Mouse (Mus musculus) midbrain, embryonic 16.5 days (tissue): ENCODE measurements around the gene Zfp37. TPM values are rescaled to one million over a fixed set of nuclear protein-coding genes. Genes with fewer than 3 reads are reported as not detected.
"Not testable (repeated sequence)": the region's sequence is repeated elsewhere in the genome, so short reads cannot be mapped to it uniquely, and the experiment has no call there.

ENCODE experiments used
- ATAC-seq: fragments of 200-750 bp; cut with Nextera tagmentation; 2 replicates; pipeline ENCODE4 v1.8.0; 2017; ENCODE audit warnings: moderate TSS enrichment
- H3K27ac ChIP-seq: fragments of 300-500 bp; sonication (generic); 2 replicates; pipeline ENCODE4 v1.5.1; 2014; ENCODE audit warnings: mild to moderate bottlenecking, low read length, mixed read lengths
- H3K27me3 ChIP-seq: fragments of 300-500 bp; sonication (generic); 2 replicates; pipeline ENCODE4 v1.6.1; 2014; ENCODE audit warnings: low read depth, low read length, mixed read lengths; ENCODE audit not compliant: control insufficient read depth, insufficient read depth
- H3K36me3 ChIP-seq: fragments of 300-500 bp; sonication (generic); 2 replicates; pipeline ENCODE4 v1.6.1; 2014; ENCODE audit warnings: mild to moderate bottlenecking, low read length, moderate library complexity, mixed read lengths; ENCODE audit not compliant: control insufficient read depth, insufficient read depth
- H3K4me1 ChIP-seq: fragments of 300-500 bp; sonication (generic); 2 replicates; pipeline ENCODE4 v1.6.1; 2014; ENCODE audit warnings: mild to moderate bottlenecking, low read length, mixed read lengths; ENCODE audit not compliant: control insufficient read depth, insufficient read depth
- H3K4me2 ChIP-seq: fragments of 300-500 bp; sonication (generic); 2 replicates; pipeline ENCODE4 v1.6.1; 2014; ENCODE audit warnings: mild to moderate bottlenecking, low read length, mixed read lengths
- H3K4me3 ChIP-seq: fragments of 300-500 bp; sonication (generic); 2 replicates; pipeline ENCODE4 v1.5.1; 2014; ENCODE audit warnings: low read depth, mild to moderate bottlenecking, low read length, moderate library complexity, mixed read lengths
- H3K9ac ChIP-seq: fragments of 300-500 bp; sonication (generic); 2 replicates; pipeline ENCODE4 v1.6.1; 2014; ENCODE audit warnings: low read depth, low read length, mixed read lengths
- H3K9me3 ChIP-seq: fragments of 300-500 bp; sonication (generic); replicated peaks from 2 replicates; pipeline ENCODE4 v1.6.1; 2014; ENCODE audit warnings: mild to moderate bottlenecking, low read length, mixed read lengths; ENCODE audit not compliant: control insufficient read depth, poor library complexity, severe bottlenecking
- WGBS: fragments of 180-500 bp; shearing (Covaris S2); extraction: QIAGEN DNeasy Blood & Tissue Kit; methylation state at CpG from one replicate; pipeline ENCODE4 v1.1.7; 2014; 5-methylcytosine and 5-hydroxymethylcytosine counted together
- polyA plus RNA-seq: library from polyadenylated mRNA; unstranded; fragments of >200 nt; fragmentation: Nextera tagmentation; extraction: Ambion mirVana; gene quantifications from 2 replicates; pipeline ENCODE4 v1.2.1, GENCODE M21; 2015

Zfp37 gene
- polyA plus RNA-seq, result 35.9 and 37.2 TPM in 2 replicates

DNA sequence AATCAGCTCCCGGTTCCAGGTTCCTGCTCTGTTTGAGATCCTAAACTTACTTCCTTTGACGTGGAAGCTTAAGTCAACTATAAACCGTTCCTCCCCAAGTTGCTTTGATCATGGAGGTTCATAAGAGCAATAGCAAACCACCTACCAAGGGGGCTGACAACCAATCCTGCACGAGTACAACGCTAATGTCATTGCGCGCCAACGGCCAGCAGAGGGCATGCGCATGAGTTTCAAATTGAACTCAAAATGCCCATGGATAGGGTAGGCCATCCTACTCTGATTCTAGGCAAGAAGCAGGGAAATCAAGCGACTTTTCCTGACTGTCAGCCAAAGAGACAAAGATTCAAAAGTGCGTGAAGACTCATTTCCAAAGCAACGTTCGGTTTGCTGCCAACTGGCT is at the start of gene Zfp37:
Zfp37 (minus strand) TSS at position 279 of the 400 bp plus-strand sequence.
- no peak for ATAC-seq
- WGBS, result 76% methylated on average over 13 of the region's 13 CpGs
- no peaks in the 10 kb centered on the region for H3K4me1 ChIP-seq
- H3K27ac ChIP-seq, result no peak within 1 kb of the TSS
- no peaks in the 10 kb centered on the region for H3K9me3 ChIP-seq
- no peaks in the 10 kb centered on the region for H3K27me3 ChIP-seq
- H3K4me3 ChIP-seq, result no peak within 1 kb of the TSS
- no peaks in the 10 kb centered on the region for H3K36me3 ChIP-seq
- H3K9ac ChIP-seq, result no peak within 1 kb of the TSS
- H3K4me2 ChIP-seq, result no peak within 1 kb of the TSS

DNA sequence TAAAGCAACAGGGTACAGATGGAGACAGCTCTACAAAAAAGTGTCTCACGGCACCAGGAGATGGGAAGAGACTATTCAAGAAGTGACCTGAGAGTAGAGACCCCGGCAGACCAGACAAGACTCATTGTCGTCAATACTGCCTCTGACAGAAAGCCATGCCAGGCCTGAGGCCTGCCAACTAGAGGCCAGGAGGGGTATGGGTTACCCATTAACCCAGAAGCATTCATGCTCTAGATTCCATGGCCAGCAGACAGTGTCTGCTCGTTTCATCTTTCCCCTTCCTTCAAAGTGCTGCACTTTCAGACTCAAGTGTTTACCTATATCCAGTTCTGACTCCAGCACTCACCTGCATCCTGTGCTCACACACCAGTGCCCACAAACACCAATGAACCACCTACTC is 47.2 kb upstream of the Zfp37 start:
- 82% methylated on average over 4 of the region's 4 CpGs for WGBS

DNA sequence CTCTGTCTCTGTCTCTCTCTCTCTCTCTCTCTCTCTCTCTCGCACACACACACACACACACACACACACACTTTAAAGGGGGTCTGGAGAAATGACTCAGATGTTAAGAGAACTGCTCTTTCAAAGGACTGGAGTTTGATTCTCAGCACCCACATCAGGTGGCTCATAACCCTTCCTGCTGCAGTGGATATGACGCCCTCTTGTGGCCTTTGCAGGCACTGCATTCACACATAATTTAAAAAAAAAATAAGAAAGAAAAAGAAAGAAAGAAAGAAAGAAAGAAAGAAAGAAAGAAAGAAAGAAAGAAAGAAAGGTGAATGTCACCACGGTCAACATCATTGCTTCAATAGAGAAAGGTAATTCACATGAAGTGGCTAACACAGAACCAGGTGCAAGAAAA is 46.4 kb upstream of the Zfp37 start:
- no peak overlapping the region for H3K4me3 ChIP-seq

More for the DNA sequence above, 47.2 kb upstream of the Zfp37 start:
- H3K4me2 ChIP-seq, result no peak overlapping the region
- H3K9ac ChIP-seq, result no peak overlapping the region
- H3K4me3 ChIP-seq, result no peak overlapping the region
- H3K9me3 ChIP-seq, result no peaks in the 10 kb centered on the region
- H3K27me3 ChIP-seq, result no peaks in the 10 kb centered on the region
- H3K4me1 ChIP-seq, result no peaks in the 10 kb centered on the region
- H3K36me3 ChIP-seq, result no peaks in the 10 kb centered on the region
- H3K27ac ChIP-seq, result no peak overlapping the region
- ATAC-seq, result no peak

DNA sequence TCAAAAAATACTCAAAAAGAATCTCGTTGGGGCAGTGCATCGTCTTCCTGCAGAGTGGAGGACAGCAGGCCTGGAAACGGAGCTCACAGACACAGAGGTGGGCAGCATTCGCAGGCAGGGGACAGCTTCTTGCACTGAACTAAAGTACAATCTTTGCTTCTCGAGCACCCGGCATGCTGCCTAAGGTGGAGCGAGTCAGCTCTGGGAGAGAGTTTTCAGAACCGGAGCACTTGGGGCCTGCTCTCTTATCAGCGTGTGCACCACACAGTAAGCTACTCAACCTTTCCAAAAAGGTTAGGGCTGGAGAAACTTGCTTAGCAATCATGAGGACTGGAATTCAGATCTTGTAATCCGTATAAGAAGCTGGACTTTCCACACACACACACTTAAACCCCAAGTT is 45.8 kb upstream of the Zfp37 start:
- H3K9ac ChIP-seq, result no peak overlapping the region
- H3K36me3 ChIP-seq, result no peaks in the 10 kb centered on the region
- no peak overlapping the region for H3K4me3 ChIP-seq
- H3K9me3 ChIP-seq, result no peaks in the 10 kb centered on the region
- no peak overlapping the region for H3K4me2 ChIP-seq
- H3K27me3 ChIP-seq, result no peaks in the 10 kb centered on the region
- H3K27ac ChIP-seq, result no peak overlapping the region
- WGBS, result 87% methylated on average over 10 of the region's 10 CpGs
- no peak for ATAC-seq
- no peaks in the 10 kb centered on the region for H3K4me1 ChIP-seq

More for the DNA sequence above, 46.4 kb upstream of the Zfp37 start:
- Histone ChIP-seq H3K9ac (no peak overlapping the region), H3K4me2 (no peak overlapping the region), H3K36me3 (no peaks in the 10 kb centered on the region), H3K9me3 (no peaks in the 10 kb centered on the region), H3K27me3 (no peaks in the 10 kb centered on the region), H3K4me1 (no peaks in the 10 kb centered on the region), H3K27ac (no peak overlapping the region)
- 70% methylated on average over 3 of the region's 3 CpGs for WGBS
- no peak for ATAC-seq

DNA sequence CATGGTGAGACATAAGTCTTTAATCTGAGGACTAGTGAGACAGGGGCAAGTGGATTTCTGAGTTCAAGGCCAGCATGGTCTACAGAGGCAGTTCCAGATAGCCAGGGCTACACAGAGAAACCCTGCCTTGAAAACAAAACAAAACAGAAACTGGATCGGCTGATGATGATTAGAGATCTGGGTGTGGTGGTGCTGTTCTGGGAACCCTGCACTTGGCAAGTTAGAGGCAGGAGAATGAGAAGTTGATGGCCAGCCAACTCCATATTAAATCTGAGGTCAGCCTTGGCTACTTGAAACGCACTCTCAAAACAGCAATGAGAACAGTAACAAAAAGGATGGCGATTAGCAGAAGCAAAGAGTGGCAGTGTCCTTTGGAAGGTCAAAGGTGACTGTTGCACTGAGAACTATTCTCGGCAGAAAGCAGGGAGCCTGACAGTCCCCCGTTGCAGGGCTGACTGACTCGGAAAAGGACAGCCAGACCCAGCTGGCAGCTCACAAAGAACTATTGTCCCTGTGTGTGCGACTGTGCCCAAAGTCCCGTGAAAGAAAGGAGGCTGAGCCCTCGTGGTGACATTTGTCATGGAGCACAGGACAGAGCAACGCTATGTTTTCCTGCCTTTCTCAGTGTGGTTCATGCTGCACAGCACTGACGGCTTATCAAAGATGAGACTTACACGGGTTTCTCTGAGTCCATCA is 44.1 kb upstream of the Zfp37 start:
- H3K9me3 ChIP-seq, result no peaks in the 10 kb centered on the region
- H3K27me3 ChIP-seq, result no peaks in the 10 kb centered on the region
- H3K4me1 ChIP-seq, result no peaks in the 10 kb centered on the region
- no peak overlapping the region for H3K9ac ChIP-seq
- no peak overlapping the region for H3K4me3 ChIP-seq
- ATAC-seq, result peak; percentile 88
- H3K27ac ChIP-seq, result no peak overlapping the region
- H3K4me2 ChIP-seq, result peak overlapping the region; percentile 5; the same call in 1 of the 2 replicates
- WGBS, result 4% methylated on average over 12 of the region's 12 CpGs
- no peaks in the 10 kb centered on the region for H3K36me3 ChIP-seq

DNA sequence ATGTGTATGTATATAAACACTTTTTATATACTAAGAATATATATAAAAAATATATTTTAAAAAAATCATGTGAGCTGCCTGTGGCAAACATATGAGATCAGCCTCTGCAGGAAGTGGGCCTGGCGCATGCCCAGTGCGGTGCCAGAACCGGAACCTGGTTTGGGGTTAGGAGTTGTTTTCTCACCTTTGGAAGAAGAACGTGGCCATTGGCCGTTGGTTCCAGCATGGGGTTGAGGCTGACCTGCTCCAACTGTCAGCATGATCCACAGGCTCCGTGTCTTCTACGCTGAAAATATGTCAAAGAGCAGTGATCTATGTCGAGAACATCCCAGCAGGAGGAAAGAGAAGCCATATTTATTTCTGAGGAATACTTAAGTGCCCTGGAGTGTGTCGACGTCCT is 43.1 kb upstream of the Zfp37 start:
- no peak overlapping the region for H3K9ac ChIP-seq
- H3K4me3 ChIP-seq, result no peak overlapping the region
- no peak overlapping the region for H3K27ac ChIP-seq
- ATAC-seq, result no peak
- H3K9me3 ChIP-seq, result no peaks in the 10 kb centered on the region
- no peak overlapping the region for H3K4me2 ChIP-seq
- no peaks in the 10 kb centered on the region for H3K36me3 ChIP-seq
- 90% methylated on average over 10 of the region's 10 CpGs for WGBS
- H3K27me3 ChIP-seq, result no peaks in the 10 kb centered on the region
- H3K4me1 ChIP-seq, result no peaks in the 10 kb centered on the region

DNA sequence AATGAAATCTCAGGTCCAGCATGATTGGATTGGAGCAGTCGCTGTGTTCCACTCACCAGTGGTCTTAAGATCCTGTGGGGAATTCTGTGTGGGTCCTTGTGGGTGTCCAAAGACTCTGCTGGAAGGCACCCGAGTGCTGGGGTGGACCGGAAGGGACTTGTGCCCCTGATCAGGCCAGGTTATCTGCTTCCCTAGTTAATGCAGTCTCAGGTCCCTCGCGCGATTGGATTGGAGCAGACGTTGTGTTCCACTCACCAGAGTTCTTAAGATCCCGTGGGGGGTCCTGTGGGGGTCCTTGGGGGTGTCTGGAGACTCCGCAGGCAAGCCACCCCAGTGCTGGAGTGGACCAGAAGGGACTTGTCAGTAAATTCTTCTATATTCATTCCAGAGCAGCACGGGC is 41.8 kb upstream of the Zfp37 start:
- no peak for ATAC-seq
- 88% methylated on average over 10 of the region's 10 CpGs for WGBS
- Histone ChIP-seq H3K4me2 (no peak overlapping the region), H3K27ac (no peak overlapping the region), H3K4me3 (no peak overlapping the region), H3K9ac (no peak overlapping the region), H3K4me1 (no peaks in the 10 kb centered on the region), H3K9me3 (no peaks in the 10 kb centered on the region), H3K27me3 (no peaks in the 10 kb centered on the region), H3K36me3 (no peaks in the 10 kb centered on the region)

DNA sequence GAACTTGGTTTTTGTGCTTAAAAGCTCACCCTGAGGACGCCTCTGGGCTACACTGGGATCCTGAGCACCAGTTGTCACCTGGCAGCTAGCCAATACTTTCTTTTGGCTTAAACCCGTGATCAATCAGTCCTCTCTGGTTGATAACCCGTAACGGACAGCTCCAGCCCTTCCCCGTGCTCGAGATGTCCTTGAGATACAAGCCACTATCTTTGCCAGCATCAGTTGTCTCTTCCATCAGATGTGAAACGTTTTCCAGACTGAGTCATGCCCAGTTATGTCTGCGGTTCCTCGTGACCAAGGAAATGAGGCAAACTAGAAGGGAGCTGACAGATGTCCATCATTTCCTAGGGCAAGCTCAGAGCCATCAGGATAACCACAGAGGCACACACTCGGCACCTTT is 36.3 kb upstream of the Zfp37 start:
- H3K9ac ChIP-seq, result no peak overlapping the region
- no peaks in the 10 kb centered on the region for H3K27me3 ChIP-seq
- no peaks in the 10 kb centered on the region for H3K4me1 ChIP-seq
- H3K9me3 ChIP-seq, result no peaks in the 10 kb centered on the region
- no peak overlapping the region for H3K4me2 ChIP-seq
- H3K36me3 ChIP-seq, result no peaks in the 10 kb centered on the region
- H3K4me3 ChIP-seq, result no peak overlapping the region
- ATAC-seq, result no peak
- H3K27ac ChIP-seq, result no peak overlapping the region
- 81% methylated on average over 10 of the region's 10 CpGs for WGBS

DNA sequence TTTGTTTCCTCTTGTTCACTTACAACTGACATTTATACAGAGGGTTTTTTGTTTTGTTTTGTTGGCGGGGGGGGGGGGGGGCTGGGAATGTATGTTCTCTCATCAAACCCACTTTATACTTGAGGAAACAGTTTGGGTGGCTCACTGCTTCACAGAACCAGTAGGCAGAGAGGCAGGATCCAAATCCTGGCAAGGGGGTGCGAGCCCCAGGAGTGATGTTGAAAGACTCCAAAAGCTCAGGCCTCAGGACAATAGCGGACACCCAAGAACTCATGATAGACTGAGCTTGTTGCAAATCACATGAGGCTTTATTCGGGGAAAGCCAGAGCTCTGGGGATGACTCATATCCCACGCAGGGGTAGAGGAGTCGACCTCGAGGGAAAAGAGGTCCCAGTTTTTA is 35.2 kb upstream of the Zfp37 start:
- not testable (repeated sequence) for H3K4me2 ChIP-seq, H3K27me3 ChIP-seq, H3K4me3 ChIP-seq, H3K9ac ChIP-seq, H3K4me1 ChIP-seq, H3K27ac ChIP-seq, H3K9me3 ChIP-seq, H3K36me3 ChIP-seq, ATAC-seq
- 88% methylated on average over 7 of the region's 7 CpGs for WGBS
